Mouse (Mus musculus) ES-E14 (cell line): ENCODE results near the gene Pde4dip.

Source experiments
- CHD2 ChIP-seq: IDR thresholded peaks from 2 replicates; pipeline ENCODE4 v1.6.1; 2014; ENCODE audit warnings: mild to moderate bottlenecking, low read depth, low read length, inconsistent platforms
- MAFK ChIP-seq: IDR thresholded peaks from 2 replicates; pipeline ENCODE4 v1.6.1; 2014; ENCODE audit warnings: mild to moderate bottlenecking, low read depth, low read length, inconsistent platforms; ENCODE audit not compliant: insufficient read depth

DNA sequence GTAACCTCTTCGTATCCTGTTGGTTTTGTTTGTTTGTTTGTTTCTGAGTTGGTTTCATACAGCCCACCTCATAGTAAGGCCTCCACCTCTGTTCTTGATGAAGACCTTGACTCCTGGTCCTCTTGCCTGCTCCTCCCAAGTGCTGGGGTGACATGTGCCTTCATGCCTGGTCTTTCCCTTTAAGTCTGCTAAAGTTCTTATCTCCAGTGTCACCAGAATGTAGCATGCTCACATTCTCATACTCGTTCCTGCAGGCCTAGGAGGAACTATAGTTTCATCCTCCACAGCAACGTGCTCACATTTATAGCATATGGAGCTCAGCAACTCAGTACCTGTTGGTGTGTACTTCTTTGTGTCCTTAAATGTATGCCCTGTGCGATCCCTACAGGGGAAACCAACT is 38.8 kb upstream of the Pde4dip start:
- TF ChIP-seq MAFK = no peak
- no peak for TF ChIP-seq CHD2
